Mouse (Mus musculus): Measurements from ENCODE around the gene Nars2. TPM values are rescaled to one million over a fixed set of nuclear protein-coding genes. Genes with fewer than 3 reads are reported as not detected.

The Nars2 gene
- polyA plus RNA-seq, 1 experiment: 7.1 TPM

- Histone ChIP-seq H3K27ac (ENCODE audit: control insufficient read depth, insufficient read depth, low read depth, low read length, poor library complexity) (peak overlapping the region; percentile 71; the same call in 1 of the 2 replicates), H3K4me1 (ENCODE audit: control insufficient read depth, insufficient read depth, low read length) (no peaks in the 10 kb centered on the region; the same call in 1 of the 2 replicates), H3K4me3 (replicated peaks; ENCODE audit: control insufficient read depth, low read depth, low read length) (peak overlapping the region; percentile 58)
- 70% methylated on average over 4 of the region's 4 CpGs for WGBS
- TF ChIP-seq CTCF (IDR thresholded peaks at IDR 0.05; ENCODE audit: control insufficient read depth, insufficient read depth, low read length) (no peak), POLR2A (IDR thresholded peaks at IDR 0.05; ENCODE audit: borderline replicate concordance, control insufficient read depth, low read depth, low read length) (no peak)
Observed at GRCm38 (mm10) chr7:97080621-97081241, 129.4 kb downstream of the Nars2 start.

DNA sequence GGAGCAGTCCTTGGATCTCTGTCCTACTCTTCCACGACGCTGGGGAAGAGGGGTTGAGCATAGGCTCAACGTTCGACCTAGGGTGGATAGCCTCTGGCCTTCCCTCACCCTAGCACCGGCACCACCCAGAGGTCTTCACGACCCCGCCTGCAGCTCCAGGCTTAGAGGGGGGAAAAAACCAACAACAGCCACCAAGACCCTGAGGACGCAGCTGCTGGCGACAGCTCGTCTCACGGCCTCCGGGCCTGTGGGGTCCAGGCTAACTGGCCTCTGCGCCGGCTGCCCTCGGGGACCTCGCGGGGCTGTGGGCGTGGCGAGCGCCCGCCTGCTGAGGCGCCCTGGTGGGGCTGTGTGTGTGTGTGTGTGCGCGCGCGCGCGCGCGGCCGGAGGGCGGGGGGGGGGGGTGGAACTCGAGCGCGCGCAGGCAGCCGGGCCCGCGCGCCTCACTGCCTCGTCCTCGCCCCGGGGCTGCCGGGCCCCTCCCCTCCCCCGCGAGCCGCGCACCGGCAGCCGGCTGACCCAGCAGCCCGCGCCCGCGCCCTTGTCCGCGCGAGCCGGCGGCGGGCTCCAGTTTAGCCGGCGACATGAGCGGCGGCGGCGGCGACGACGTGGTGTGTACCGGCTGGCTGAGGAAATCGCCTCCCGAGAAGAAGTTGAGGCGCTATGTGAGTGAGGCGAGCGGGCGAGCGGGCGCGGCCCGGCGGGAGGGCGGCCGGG is 130.1 kb downstream of the Nars2 start, which contains the start of gene Gab2:
Gab2 (plus strand) TSS at position 345 of the 717 bp plus-strand sequence.
- no peaks in the 10 kb centered on the region; the same call in 1 of the 2 replicates for H3K4me1 ChIP-seq (ENCODE audit: control insufficient read depth, insufficient read depth, low read length)
- TF ChIP-seq POLR2A (IDR thresholded peaks at IDR 0.05; ENCODE audit: borderline replicate concordance, control insufficient read depth, low read depth, low read length): peak; percentile 30; the same call in 1 of the 2 replicates
- TF ChIP-seq CTCF (IDR thresholded peaks at IDR 0.05; ENCODE audit: control insufficient read depth, insufficient read depth, low read length): no peak
- 1% methylated on average over 79 of the region's 83 CpGs for WGBS
- H3K4me3 ChIP-seq (replicated peaks; ENCODE audit: control insufficient read depth, low read depth, low read length): peak within 1 kb of the TSS; percentile 78
- peak within 1 kb of the TSS; percentile 92 for H3K27ac ChIP-seq (ENCODE audit: control insufficient read depth, insufficient read depth, low read depth, low read length, poor library complexity)

GRCm38 (mm10) chr7:97081959-97082218 is 130.6 kb downstream of the Nars2 start:
- no peaks in the 10 kb centered on the region; the same call in 1 of the 2 replicates for H3K4me1 ChIP-seq (ENCODE audit: control insufficient read depth, insufficient read depth, low read length)

DNA sequence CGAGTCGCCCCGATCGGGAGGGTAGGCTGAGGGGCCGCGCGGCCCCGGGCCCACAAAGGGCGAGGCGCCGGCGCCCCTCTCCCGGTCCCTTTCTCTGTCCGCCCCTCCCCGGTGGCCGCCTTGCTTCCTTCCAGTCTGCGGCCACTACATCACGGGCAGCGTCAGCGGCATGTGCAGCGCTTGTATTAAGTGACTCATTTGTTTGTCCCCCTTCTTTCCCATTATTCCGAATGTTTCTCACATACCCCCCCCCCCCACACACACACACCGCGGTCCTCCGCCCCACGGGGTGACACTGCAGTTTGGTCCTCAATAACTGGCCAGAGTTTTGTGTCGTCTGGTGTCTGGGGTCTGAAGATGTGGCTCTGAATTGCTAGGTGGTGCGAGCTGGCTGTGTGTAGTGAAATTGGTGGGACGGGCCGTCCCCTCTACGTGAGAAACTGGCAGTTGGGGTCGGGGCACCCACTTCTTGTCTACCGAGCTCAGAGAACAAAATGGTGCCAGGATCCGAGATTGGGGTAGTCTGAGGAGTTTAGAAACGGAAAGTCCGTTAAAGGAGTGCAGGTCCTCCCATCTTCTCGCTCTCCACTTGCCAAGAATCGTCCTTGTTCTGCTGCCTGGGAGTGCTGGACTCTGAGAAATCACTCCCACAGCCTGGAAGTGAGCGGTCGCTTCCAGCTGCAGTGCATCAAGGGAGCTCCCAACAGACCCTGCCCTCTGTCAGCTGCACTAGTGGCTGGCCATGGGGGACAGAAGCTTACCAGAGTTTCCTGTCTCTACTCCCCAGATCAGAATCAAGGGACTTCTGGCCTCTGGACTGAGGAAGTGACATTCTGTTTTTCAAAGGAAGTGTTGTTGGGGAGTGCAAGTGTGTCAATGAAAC is 131.2 kb downstream of the Nars2 start:
- H3K27ac ChIP-seq (ENCODE audit: control insufficient read depth, insufficient read depth, low read depth, low read length, poor library complexity): peak overlapping the region; percentile 92
- peak overlapping the region; percentile 78 for H3K4me3 ChIP-seq (replicated peaks; ENCODE audit: control insufficient read depth, low read depth, low read length)
- no peaks in the 10 kb centered on the region; the same call in 1 of the 2 replicates for H3K4me1 ChIP-seq (ENCODE audit: control insufficient read depth, insufficient read depth, low read length)
- TF ChIP-seq CTCF (IDR thresholded peaks at IDR 0.05; ENCODE audit: control insufficient read depth, insufficient read depth, low read length) (no peak), POLR2A (IDR thresholded peaks at IDR 0.05; ENCODE audit: borderline replicate concordance, control insufficient read depth, low read depth, low read length) (no peak)
- WGBS: under 1% methylated on average over 38 of the region's 40 CpGs

More at GRCm38 (mm10) chr7:97081959-97082218, 130.6 kb downstream of the Nars2 start:
- Histone ChIP-seq H3K27ac (ENCODE audit: control insufficient read depth, insufficient read depth, low read depth, low read length, poor library complexity) (peak overlapping the region; percentile 92), H3K4me3 (replicated peaks; ENCODE audit: control insufficient read depth, low read depth, low read length) (peak overlapping the region; percentile 78)
- 2% methylated on average over 37 of the region's 38 CpGs for WGBS
- TF ChIP-seq CTCF (IDR thresholded peaks at IDR 0.05; ENCODE audit: control insufficient read depth, insufficient read depth, low read length): no peak
- no peak for TF ChIP-seq POLR2A (IDR thresholded peaks at IDR 0.05; ENCODE audit: borderline replicate concordance, control insufficient read depth, low read depth, low read length)

DNA sequence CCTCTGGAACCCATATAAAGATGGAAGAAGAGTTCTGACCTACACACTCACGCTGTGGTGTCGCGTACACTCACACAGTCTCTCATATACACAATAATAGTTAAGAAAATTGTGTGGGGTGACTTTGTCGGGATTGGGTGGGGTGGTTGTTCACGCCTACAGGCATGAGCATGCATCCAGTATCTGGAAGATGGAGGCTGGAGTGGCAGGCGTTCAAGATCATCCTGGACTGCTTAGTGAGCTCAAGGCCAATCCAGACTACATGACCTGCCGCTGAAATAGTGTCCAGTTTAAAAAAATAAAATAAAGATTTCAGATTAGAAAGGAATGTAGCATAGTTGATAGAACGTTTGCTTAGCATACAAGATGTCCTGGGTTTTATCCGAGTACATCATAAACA is 132.3 kb downstream of the Nars2 start:
- Histone ChIP-seq H3K4me3 (replicated peaks; ENCODE audit: control insufficient read depth, low read depth, low read length) (no peak overlapping the region), H3K4me1 (ENCODE audit: control insufficient read depth, insufficient read depth, low read length) (no peaks in the 10 kb centered on the region; the same call in 1 of the 2 replicates), H3K27ac (ENCODE audit: control insufficient read depth, insufficient read depth, low read depth, low read length, poor library complexity) (no peak overlapping the region)
- WGBS: 88% methylated on average over 9 of the region's 9 CpGs
- TF ChIP-seq POLR2A (IDR thresholded peaks at IDR 0.05; ENCODE audit: borderline replicate concordance, control insufficient read depth, low read depth, low read length) (no peak), CTCF (IDR thresholded peaks at IDR 0.05; ENCODE audit: control insufficient read depth, insufficient read depth, low read length) (no peak)

GRCm38 (mm10) chr7:97084181-97084580 is 132.9 kb downstream of the Nars2 start:
- no peaks in the 10 kb centered on the region; the same call in 1 of the 2 replicates for H3K4me1 ChIP-seq (ENCODE audit: control insufficient read depth, insufficient read depth, low read length)
- 94% methylated on average over 1 of the region's 1 CpGs for WGBS
- no peak overlapping the region for H3K27ac ChIP-seq (ENCODE audit: control insufficient read depth, insufficient read depth, low read depth, low read length, poor library complexity)
- TF ChIP-seq POLR2A (IDR thresholded peaks at IDR 0.05; ENCODE audit: borderline replicate concordance, control insufficient read depth, low read depth, low read length) (no peak), CTCF (IDR thresholded peaks at IDR 0.05; ENCODE audit: control insufficient read depth, insufficient read depth, low read length) (no peak)
- H3K4me3 ChIP-seq (replicated peaks; ENCODE audit: control insufficient read depth, low read depth, low read length): no peak overlapping the region

DNA sequence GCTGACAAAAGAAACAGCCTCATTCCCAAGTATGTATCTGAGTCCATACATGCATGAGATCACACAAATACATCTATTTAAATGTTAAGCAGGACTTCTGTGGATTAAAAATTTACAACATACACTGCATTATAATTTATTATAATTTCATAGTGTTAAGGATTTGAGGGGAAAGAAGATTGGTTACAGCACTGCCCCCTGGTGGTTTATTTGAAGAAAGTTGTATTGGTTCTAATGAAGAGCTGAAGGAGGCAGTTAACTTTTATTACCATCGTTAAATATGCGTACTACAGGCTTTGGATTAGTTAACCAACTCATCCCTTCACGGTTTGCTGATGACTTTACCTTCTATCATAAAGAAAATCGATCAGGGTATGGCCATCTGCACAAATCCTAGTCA is 134.0 kb downstream of the Nars2 start:
- TF ChIP-seq POLR2A (IDR thresholded peaks at IDR 0.05; ENCODE audit: borderline replicate concordance, control insufficient read depth, low read depth, low read length) (no peak), CTCF (IDR thresholded peaks at IDR 0.05; ENCODE audit: control insufficient read depth, insufficient read depth, low read length) (no peak)
- Histone ChIP-seq H3K4me1 (ENCODE audit: control insufficient read depth, insufficient read depth, low read length) (no peaks in the 10 kb centered on the region; the same call in 1 of the 2 replicates), H3K27ac (ENCODE audit: control insufficient read depth, insufficient read depth, low read depth, low read length, poor library complexity) (no peak overlapping the region), H3K4me3 (replicated peaks; ENCODE audit: control insufficient read depth, low read depth, low read length) (no peak overlapping the region)
- 14% methylated on average over 4 of the region's 4 CpGs for WGBS

DNA sequence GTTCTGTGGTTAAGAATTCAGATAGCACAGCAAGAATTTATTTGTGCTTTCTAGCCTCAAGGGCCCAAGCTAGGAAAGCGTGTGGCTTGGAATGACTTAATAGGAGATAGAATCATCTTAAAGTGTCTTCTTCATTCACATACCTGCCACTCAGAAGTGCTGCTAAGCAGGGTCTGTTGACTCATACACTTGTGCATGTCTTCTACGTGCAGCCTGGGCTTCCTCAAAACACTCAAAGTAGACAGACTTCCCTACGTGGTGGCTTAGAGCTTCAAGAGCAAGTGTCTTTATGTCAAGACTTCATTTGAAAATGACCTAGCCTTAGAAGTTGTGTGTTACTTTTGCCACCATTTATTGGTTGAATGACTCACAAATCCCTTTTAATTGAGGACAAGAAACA is 142.9 kb downstream of the Nars2 start:
- WGBS: 41% methylated on average over 3 of the region's 3 CpGs
- Histone ChIP-seq H3K27ac (ENCODE audit: control insufficient read depth, insufficient read depth, low read depth, low read length, poor library complexity) (no peak overlapping the region), H3K4me1 (ENCODE audit: control insufficient read depth, insufficient read depth, low read length) (no peaks in the 10 kb centered on the region), H3K4me3 (replicated peaks; ENCODE audit: control insufficient read depth, low read depth, low read length) (no peak overlapping the region)
- TF ChIP-seq POLR2A (IDR thresholded peaks at IDR 0.05; ENCODE audit: borderline replicate concordance, control insufficient read depth, low read depth, low read length): no peak
- no peak for TF ChIP-seq CTCF (IDR thresholded peaks at IDR 0.05; ENCODE audit: control insufficient read depth, insufficient read depth, low read length)
